Mouse (Mus musculus) Patski (cell line): ENCODE measurements around the gene Cabp1. TPM values are rescaled to one million over a fixed set of nuclear protein-coding genes. Genes with fewer than 3 reads are reported as not detected.

Experiments
- ATAC-seq: fragments of 100-300 bp; one replicate; pipeline ENCODE4 v1.8.0; 2021
- CTCF ChIA-PET: fragments of 350-600 bp; sonication (Branson Sonifier 250); formaldehyde crosslinking; loops from one replicate; lab custom pipeline; 2022; ENCODE audit warnings: inconsistent platforms; lab: Charles Lee
- POLR2A ChIA-PET: fragments of 350-600 bp; sonication (Branson Sonifier 250); formaldehyde crosslinking; loops from one replicate; lab custom pipeline; 2022; ENCODE audit warnings: antibody characterized with exemption, inconsistent platforms; lab: Charles Lee
- DNase-seq: peaks from one replicate; pipeline ENCODE4 v3.0.0-alpha.2; 2011; ENCODE audit warnings: low read depth, low spot score
- H3K27me3 ChIP-seq: fragments of 371-371 bp; one replicate; pipeline ENCODE4 v1.5.1; 2021
- CTCF ChIP-seq: fragments of 100-300 bp; IDR thresholded peaks from one replicate; pipeline ENCODE4 v1.5.1; 2021
- in situ Hi-C: fragments of 300-500 bp; cut with MboI; formaldehyde crosslinking; loops from 3 replicates; pipeline ENCODE4 v1.11.1; 2018; ENCODE audit warnings: low pct_unique_long_range_greater_than_20kb, mixed read lengths
- polyA plus RNA-seq: library from polyadenylated mRNA; unstranded; gene quantifications from one replicate; pipeline ENCODE4 v1.2.3, GENCODE M21; 2021

Gene Cabp1
- polyA plus RNA-seq, 1 experiment from 2014 or later, result 0.05 TPM

- in situ Hi-C loops, result no loop called here
- no peak for ATAC-seq
Measured at GRCm38 (mm10) chr5:115208601-115209000, 14.4 kb upstream of the Cabp1 start.

DNA sequence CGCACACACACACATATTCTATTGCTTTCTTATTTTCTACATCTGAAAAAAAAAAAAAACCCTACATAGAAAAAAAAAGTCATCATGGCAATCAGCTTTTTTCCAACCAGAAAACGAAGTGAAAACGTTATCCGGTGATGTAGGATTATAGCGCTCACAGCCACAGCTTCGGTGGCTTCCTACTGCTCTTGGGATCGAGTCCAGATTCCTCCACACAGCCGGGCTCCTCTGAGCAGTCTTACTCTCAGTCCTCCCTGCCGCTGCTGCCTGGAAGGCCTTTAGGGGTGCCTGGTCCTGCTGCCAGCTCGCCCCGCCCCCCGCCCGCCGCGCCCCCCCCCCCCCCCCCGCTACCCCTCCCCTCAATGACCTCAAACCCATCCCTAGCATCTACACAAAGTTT is 13.7 kb upstream of the Cabp1 start:
- DNase-seq, result no peak
- no peak for ATAC-seq
- POLR2A ChIA-PET, result no interaction called here
- TF ChIP-seq CTCF, result no peak
- peaks cover 10% of the 10 kb centered on the region for H3K27me3 ChIP-seq
- in situ Hi-C loops, result no loop called here
- CTCF ChIA-PET, result no interaction called here

More at GRCm38 (mm10) chr5:115208601-115209000, 14.4 kb upstream of the Cabp1 start:
- CTCF ChIA-PET, result interaction anchor here (0.9 kb wide), 2 partner anchors 10 to 12 kb away, joined by 3 read pairs; no protein-coding TSS in a partner anchor
- H3K27me3 ChIP-seq, result peaks cover 10% of the 10 kb centered on the region
- TF ChIP-seq CTCF, result no peak
- no peak for DNase-seq
- POLR2A ChIA-PET, result no interaction called here

DNA sequence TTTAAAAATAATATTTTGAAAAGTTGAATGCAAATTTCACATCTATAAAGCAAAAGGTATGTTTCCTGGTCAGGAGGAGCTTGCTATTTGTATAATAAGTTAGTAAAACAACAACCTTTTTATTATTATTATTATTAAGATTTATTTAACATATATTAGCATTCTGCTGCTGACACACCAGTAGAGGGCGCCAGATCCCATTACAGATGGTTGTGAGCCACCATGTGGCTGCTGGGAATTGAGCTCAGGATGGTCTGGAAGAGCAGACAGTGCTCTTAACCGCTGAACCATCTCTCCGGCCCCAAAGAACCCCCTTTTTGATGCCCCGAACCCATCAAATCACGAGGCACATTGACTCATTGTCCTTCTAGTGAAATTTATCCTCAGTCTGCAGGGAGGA is 13.1 kb upstream of the Cabp1 start:
- no peak for DNase-seq
- H3K27me3 ChIP-seq, result peaks cover 10% of the 10 kb centered on the region
- ATAC-seq, result no peak
- TF ChIP-seq CTCF, result peak; percentile 42
- CTCF ChIA-PET, result interaction anchor here (0.6 kb wide), 1 partner anchor 11 kb away, joined by 3 read pairs; no protein-coding TSS in a partner anchor
- in situ Hi-C loops, result no loop called here
- POLR2A ChIA-PET, result no interaction called here

DNA sequence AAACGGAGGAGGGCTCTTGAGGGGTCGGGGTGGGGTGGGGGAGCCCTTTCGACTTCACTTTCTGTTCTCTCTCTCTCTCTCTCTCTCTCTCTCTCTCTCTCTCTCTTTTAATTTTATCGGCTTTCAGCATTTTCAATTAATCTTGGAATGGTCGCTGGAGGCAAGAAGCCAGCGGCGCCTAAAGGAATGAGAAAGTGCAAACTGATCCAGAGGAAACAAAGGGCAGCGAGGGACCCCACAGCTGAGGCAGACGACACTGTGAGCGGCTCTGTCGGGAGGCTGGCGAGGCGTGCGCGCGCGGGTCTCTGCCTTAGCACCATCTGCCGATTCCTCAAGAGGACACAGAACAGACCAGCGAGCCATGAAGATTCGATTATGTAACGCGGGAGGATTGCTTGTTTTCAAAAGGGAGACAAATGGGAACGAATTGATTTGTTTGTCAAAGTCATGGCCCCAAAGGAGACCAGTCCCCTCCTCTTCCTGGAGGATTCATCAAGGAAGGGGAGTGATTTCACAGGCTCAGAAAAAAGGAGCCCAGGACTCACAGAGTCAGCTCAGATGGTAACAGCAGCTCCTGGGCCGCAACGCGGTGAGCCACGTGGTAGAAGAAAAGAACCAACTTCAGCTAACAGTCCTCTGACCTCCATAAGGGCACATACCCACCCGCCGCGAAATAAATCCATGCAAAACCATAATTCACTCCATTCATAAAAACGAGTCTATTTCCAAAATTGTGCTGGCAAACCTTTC is 10.6 kb upstream of the Cabp1 start:
- CTCF ChIA-PET, result interaction anchor here (0.6 kb wide), 1 partner anchor 91 kb away, joined by 3 read pairs; no protein-coding TSS in a partner anchor
- in situ Hi-C loops, result no loop called here
- ATAC-seq, result no peak

GRCm38 (mm10) chr5:115203735-115204561 is 9.8 kb upstream of the Cabp1 start:
- peaks cover 17% of the 10 kb centered on the region for H3K27me3 ChIP-seq
- ChIA-PET CTCF (interaction anchor here (0.6 kb wide), 1 partner anchor 90 kb away, joined by 3 read pairs; no protein-coding TSS in a partner anchor), POLR2A (no interaction called here)
- DNase-seq (no peak), ATAC-seq (no peak)
- in situ Hi-C loops, result no loop called here
- no peak for TF ChIP-seq CTCF

More for the DNA sequence above, 10.6 kb upstream of the Cabp1 start:
- POLR2A ChIA-PET, result no interaction called here
- no peak for DNase-seq
- peaks cover 17% of the 10 kb centered on the region for H3K27me3 ChIP-seq
- TF ChIP-seq CTCF, result no peak

DNA sequence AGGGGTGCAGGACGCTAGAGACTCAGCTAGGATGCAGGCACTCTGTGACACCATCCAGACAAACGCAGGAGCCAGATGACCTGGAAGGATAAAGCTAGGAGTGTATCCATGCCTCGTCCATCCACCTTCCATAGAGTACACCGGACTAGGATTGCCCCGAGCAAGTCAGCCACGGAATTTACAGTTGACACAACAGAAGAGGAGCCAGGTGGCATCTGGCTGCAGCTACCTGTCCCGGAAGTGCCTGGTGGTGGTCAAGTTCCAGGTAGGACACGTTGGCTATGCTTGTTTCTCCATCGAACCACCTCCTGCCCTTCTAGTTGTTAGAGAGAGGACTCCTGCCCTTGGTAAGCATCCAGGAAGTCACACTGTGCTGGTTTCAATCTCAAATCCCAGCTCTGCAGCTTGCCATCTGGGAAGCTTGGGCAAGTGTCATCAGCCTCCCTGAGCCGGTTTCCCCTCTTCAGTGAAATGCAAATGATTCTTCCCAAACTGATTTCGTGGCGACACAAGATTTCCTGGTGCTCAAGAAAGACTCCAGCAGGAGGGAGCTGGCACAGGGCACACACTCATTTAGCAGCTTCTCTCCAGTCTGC is 543 bp upstream of the Cabp1 start:
- no peak for TF ChIP-seq CTCF
- in situ Hi-C loops, result no loop called here
- ChIA-PET POLR2A (interaction anchor here (0.5 to 0.7 kb wide), 2 partner anchors 14 to 33 kb away, joined by 3 to 5 read pairs; no protein-coding TSS in a partner anchor), CTCF (no interaction called here)
- DNase-seq (no peak), ATAC-seq (no peak)
- H3K27me3 ChIP-seq, result peaks cover 28% of the 10 kb centered on the region

DNA sequence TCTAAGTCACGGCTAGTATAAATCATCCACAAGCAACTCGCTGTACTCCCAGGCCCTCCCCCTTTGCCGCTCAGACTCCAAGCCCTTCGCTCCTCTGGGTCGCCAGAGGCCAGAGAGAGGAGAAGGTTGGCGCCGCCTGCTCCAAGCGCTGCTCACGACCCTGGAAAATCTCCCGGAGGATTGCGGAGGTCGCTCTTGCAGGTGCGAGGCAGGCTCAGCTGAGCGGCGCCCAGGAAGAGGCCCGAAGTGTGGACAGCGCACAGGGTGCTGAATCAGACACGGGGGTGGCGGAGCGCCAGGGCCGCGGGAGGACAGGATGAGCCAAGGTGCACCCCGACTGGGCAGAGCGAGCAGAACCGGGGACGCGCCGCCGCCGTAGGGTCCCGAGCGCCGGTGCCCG is 955 bp downstream of the Cabp1 start:
- peak; percentile 20 for DNase-seq
- ChIA-PET POLR2A (no interaction called here), CTCF (no interaction called here)
- TF ChIP-seq CTCF, result no peak
- peaks cover 28% of the 10 kb centered on the region for H3K27me3 ChIP-seq
- in situ Hi-C loops, result no loop called here
- peak; percentile 67 for ATAC-seq

- DNase-seq, result no peak
- in situ Hi-C loops, result no loop called here
- ChIA-PET CTCF (no interaction called here), POLR2A (no interaction called here)
- ATAC-seq, result no peak
- peaks cover 28% of the 10 kb centered on the region for H3K27me3 ChIP-seq
- no peak for TF ChIP-seq CTCF
Measured at GRCm38 (mm10) chr5:115192828-115193195, 1.4 kb downstream of the Cabp1 start.

DNA sequence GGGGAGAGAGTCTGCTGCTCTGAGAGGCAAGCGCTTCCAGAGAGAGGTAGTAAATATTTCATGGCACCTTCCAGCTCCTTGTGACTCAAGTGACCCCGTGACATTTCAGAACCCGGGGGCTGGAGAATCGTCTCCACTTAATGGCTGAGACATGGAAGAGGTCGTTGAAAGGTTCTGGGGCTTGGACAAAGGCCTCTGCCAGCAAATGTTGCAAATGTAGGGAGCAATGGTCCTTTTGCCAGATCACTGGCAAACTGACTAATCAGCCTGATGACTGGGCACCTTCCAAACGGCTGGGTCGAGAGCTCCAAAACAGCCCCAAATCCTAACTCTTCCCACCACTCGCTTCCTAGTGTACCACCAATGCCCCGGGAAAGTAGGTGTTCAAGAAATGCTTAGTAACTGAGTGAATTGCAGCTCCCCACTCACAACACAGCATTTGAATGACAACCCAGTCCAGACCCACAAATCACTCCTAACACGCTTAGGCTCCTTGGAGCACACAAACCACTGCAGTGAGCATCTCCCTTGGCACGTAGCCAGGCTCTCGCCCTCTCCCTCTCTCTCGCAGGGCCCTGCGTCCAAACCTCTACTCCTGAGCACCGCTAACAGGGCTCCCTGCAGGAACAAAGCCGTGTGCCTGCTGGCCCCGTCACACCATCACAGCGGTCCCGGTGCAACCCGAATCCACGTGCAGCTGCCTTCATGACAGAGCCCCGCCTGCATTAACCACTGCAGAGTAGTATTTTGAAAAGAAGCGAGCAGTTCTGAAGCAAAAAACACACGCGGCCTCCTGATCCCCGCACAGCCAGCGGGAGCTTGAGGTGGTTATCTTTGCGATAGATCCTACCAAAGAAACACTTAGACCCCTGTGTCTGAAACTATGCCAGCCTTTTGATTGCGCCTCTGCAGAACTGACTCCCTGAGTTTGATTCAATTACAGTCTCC is 2.0 kb downstream of the Cabp1 start:
- in situ Hi-C loops, result no loop called here
- TF ChIP-seq CTCF, result no peak
- DNase-seq (no peak), ATAC-seq (no peak)
- ChIA-PET POLR2A (interaction anchor here (0.5 kb wide), 1 partner anchor 74 kb away, joined by 3 read pairs; no protein-coding TSS in a partner anchor), CTCF (interaction anchor here (1.4 to 1.6 kb wide), 2 partner anchors 8 to 59 kb away, joined by 3 read pairs; no protein-coding TSS in a partner anchor)
- H3K27me3 ChIP-seq, result peaks cover 27% of the 10 kb centered on the region
